Mouse (Mus musculus): Measurements from ENCODE around the gene Itgb5. TPM values are rescaled to one million over a fixed set of nuclear protein-coding genes. Genes with fewer than 3 reads are reported as not detected.

Itgb5 gene
- polyA plus RNA-seq, 1 experiment from 2014 or later, result 20.0 TPM

- WGBS (ENCODE audit: insufficient replicate concordance), result 19% methylated on average over 1 of the region's 1 CpGs
- Histone ChIP-seq H3K27ac (0 out of 2 replicates have a peak overlapping the region, but pooled peaks have one; percentile 1), H3K4me3 (no peak overlapping the region), H3K4me1 (peaks cover 41% of the 10 kb centered on the region), H3K4me2 (no peak overlapping the region), H3K27me3 (replicated peaks) (no peaks in the 10 kb centered on the region; the same call in 1 of the 2 replicates), H3K9ac (no peak overlapping the region), H3K9me3 (replicated peaks) (no peaks in the 10 kb centered on the region), H3K36me3 (no peaks in the 10 kb centered on the region)
- no peak for ATAC-seq
Observed at GRCm38 (mm10) chr16:33894449-33894848, 65.0 kb downstream of the Itgb5 start.

- H3K9ac ChIP-seq, result no peak overlapping the region
- no peaks in the 10 kb centered on the region; the same call in 1 of the 2 replicates for H3K27me3 ChIP-seq (replicated peaks)
- no peak overlapping the region for H3K4me3 ChIP-seq
- no peak overlapping the region for H3K27ac ChIP-seq
- no peak for ATAC-seq
- no peaks in the 10 kb centered on the region for H3K36me3 ChIP-seq
- WGBS (ENCODE audit: insufficient replicate concordance), result 55% methylated on average over 7 of the region's 7 CpGs
- no peaks in the 10 kb centered on the region for H3K9me3 ChIP-seq (replicated peaks)
- H3K4me1 ChIP-seq, result peaks cover 36% of the 10 kb centered on the region
- no peak overlapping the region for H3K4me2 ChIP-seq
Observed at GRCm38 (mm10) chr16:33895690-33896089, 66.2 kb downstream of the Itgb5 start.

GRCm38 (mm10) chr16:33896801-33897200 lies 67.3 kb downstream of the Itgb5 start:
- H3K4me3 ChIP-seq, result no peak overlapping the region
- H3K27me3 ChIP-seq (replicated peaks), result no peaks in the 10 kb centered on the region; the same call in 1 of the 2 replicates
- H3K4me1 ChIP-seq, result peaks cover 25% of the 10 kb centered on the region
- 74% methylated on average over 7 of the region's 7 CpGs for WGBS (ENCODE audit: insufficient replicate concordance)
- no peak for ATAC-seq
- no peak overlapping the region for H3K27ac ChIP-seq
- no peaks in the 10 kb centered on the region for H3K9me3 ChIP-seq (replicated peaks)
- H3K36me3 ChIP-seq, result no peaks in the 10 kb centered on the region
- H3K9ac ChIP-seq, result no peak overlapping the region
- H3K4me2 ChIP-seq, result no peak overlapping the region

- Histone ChIP-seq H3K9ac (no peak overlapping the region), H3K36me3 (peaks cover 8% of the 10 kb centered on the region), H3K4me3 (no peak overlapping the region), H3K4me1 (no peaks in the 10 kb centered on the region), H3K27me3 (replicated peaks) (no peaks in the 10 kb centered on the region; the same call in 1 of the 2 replicates), H3K4me2 (no peak overlapping the region), H3K27ac (no peak overlapping the region), H3K9me3 (replicated peaks) (no peaks in the 10 kb centered on the region)
- ATAC-seq, result no peak
- WGBS (ENCODE audit: insufficient replicate concordance), result 69% methylated on average over 11 of the region's 11 CpGs
Observed at GRCm38 (mm10) chr16:33903664-33904441, 74.4 kb downstream of the Itgb5 start.

- H3K4me3 ChIP-seq, result no peak overlapping the region
- no peak overlapping the region for H3K4me2 ChIP-seq
- no peaks in the 10 kb centered on the region for H3K4me1 ChIP-seq
- 70% methylated on average over 5 of the region's 5 CpGs for WGBS (ENCODE audit: insufficient replicate concordance)
- H3K9me3 ChIP-seq (replicated peaks), result no peaks in the 10 kb centered on the region
- peaks cover 8% of the 10 kb centered on the region for H3K36me3 ChIP-seq
- no peaks in the 10 kb centered on the region for H3K27me3 ChIP-seq (replicated peaks)
- no peak for ATAC-seq
- no peak overlapping the region for H3K9ac ChIP-seq
- no peak overlapping the region for H3K27ac ChIP-seq
Observed at GRCm38 (mm10) chr16:33904553-33904952, 75.1 kb downstream of the Itgb5 start.

- no peaks in the 10 kb centered on the region for H3K9me3 ChIP-seq (replicated peaks)
- no peaks in the 10 kb centered on the region for H3K27me3 ChIP-seq (replicated peaks)
- no peak overlapping the region for H3K4me2 ChIP-seq
- no peak overlapping the region for H3K4me3 ChIP-seq
- 71% methylated on average over 4 of the region's 4 CpGs for WGBS (ENCODE audit: insufficient replicate concordance)
- no peak for ATAC-seq
- H3K4me1 ChIP-seq, result no peaks in the 10 kb centered on the region
- H3K27ac ChIP-seq, result no peak overlapping the region
- peaks cover 8% of the 10 kb centered on the region for H3K36me3 ChIP-seq
- no peak overlapping the region for H3K9ac ChIP-seq
Observed at GRCm38 (mm10) chr16:33908239-33908638, 78.8 kb downstream of the Itgb5 start.

GRCm38 (mm10) chr16:33914997-33915396 lies 85.5 kb downstream of the Itgb5 start:
- H3K36me3 ChIP-seq, result 0 out of 2 replicates have a peak, but pooled peaks cover 2% of the 10 kb centered on the region
- no peak overlapping the region for H3K9ac ChIP-seq
- WGBS (ENCODE audit: insufficient replicate concordance), result 51% methylated on average over 4 of the region's 4 CpGs
- peaks cover 25% of the 10 kb centered on the region for H3K4me1 ChIP-seq
- no peak overlapping the region for H3K4me2 ChIP-seq
- no peaks in the 10 kb centered on the region for H3K9me3 ChIP-seq (replicated peaks)
- H3K27me3 ChIP-seq (replicated peaks), result peaks cover 5% of the 10 kb centered on the region; the same call in 1 of the 2 replicates
- ATAC-seq, result no peak
- no peak overlapping the region for H3K27ac ChIP-seq
- H3K4me3 ChIP-seq, result no peak overlapping the region

GRCm38 (mm10) chr16:33916473-33917251 lies 87.2 kb downstream of the Itgb5 start:
- Histone ChIP-seq H3K9me3 (replicated peaks) (no peaks in the 10 kb centered on the region), H3K36me3 (0 out of 2 replicates have a peak, but pooled peaks cover 4% of the 10 kb centered on the region), H3K4me1 (peaks cover 35% of the 10 kb centered on the region), H3K9ac (no peak overlapping the region), H3K4me3 (no peak overlapping the region), H3K27me3 (replicated peaks) (peaks cover 12% of the 10 kb centered on the region), H3K27ac (no peak overlapping the region), H3K4me2 (no peak overlapping the region)
- 66% methylated on average over 12 of the region's 12 CpGs for WGBS (ENCODE audit: insufficient replicate concordance)
- peak; percentile 37 for ATAC-seq

GRCm38 (mm10) chr16:33917390-33917789 lies 87.9 kb downstream of the Itgb5 start:
- H3K4me2 ChIP-seq, result no peak overlapping the region
- no peak for ATAC-seq
- no peak overlapping the region for H3K4me3 ChIP-seq
- peaks cover 42% of the 10 kb centered on the region for H3K4me1 ChIP-seq
- no peak overlapping the region for H3K27ac ChIP-seq
- no peak overlapping the region for H3K9ac ChIP-seq
- no peaks in the 10 kb centered on the region for H3K9me3 ChIP-seq (replicated peaks)
- H3K27me3 ChIP-seq (replicated peaks), result peaks cover 12% of the 10 kb centered on the region
- WGBS (ENCODE audit: insufficient replicate concordance), result 57% methylated on average over 5 of the region's 5 CpGs
- 0 out of 2 replicates have a peak, but pooled peaks cover 4% of the 10 kb centered on the region for H3K36me3 ChIP-seq

- Histone ChIP-seq H3K27ac (no peak overlapping the region), H3K36me3 (0 out of 2 replicates have a peak, but pooled peaks cover 4% of the 10 kb centered on the region), H3K9ac (no peak overlapping the region), H3K4me2 (no peak overlapping the region), H3K4me1 (peaks cover 48% of the 10 kb centered on the region), H3K27me3 (replicated peaks) (peaks cover 12% of the 10 kb centered on the region), H3K9me3 (replicated peaks) (no peaks in the 10 kb centered on the region), H3K4me3 (no peak overlapping the region)
- no peak for ATAC-seq
- WGBS (ENCODE audit: insufficient replicate concordance), result 69% methylated on average over 5 of the region's 5 CpGs
Observed at GRCm38 (mm10) chr16:33917926-33918325, 88.5 kb downstream of the Itgb5 start.

- no peak overlapping the region for H3K9ac ChIP-seq
- 0 out of 2 replicates have a peak overlapping the region, but pooled peaks have one; percentile 51 for H3K4me2 ChIP-seq
- WGBS (ENCODE audit: insufficient replicate concordance), result 47% methylated on average over 5 of the region's 5 CpGs
- peak overlapping the region; percentile 75 for H3K27ac ChIP-seq
- no peak overlapping the region for H3K4me3 ChIP-seq
- H3K9me3 ChIP-seq (replicated peaks), result no peaks in the 10 kb centered on the region
- no peak for ATAC-seq
- peaks cover 12% of the 10 kb centered on the region for H3K27me3 ChIP-seq (replicated peaks)
- H3K4me1 ChIP-seq, result peaks cover 51% of the 10 kb centered on the region
- H3K36me3 ChIP-seq, result peaks cover 4% of the 10 kb centered on the region; the same call in 1 of the 2 replicates
Observed at GRCm38 (mm10) chr16:33921514-33921913, 92.0 kb downstream of the Itgb5 start.
